Mouse (Mus musculus) ZHBTc4 (cell line): Measurements from ENCODE around the gene Cyp2u1.
"Not testable (repeated sequence)": the region's sequence is repeated elsewhere in the genome, so short reads cannot be mapped to it uniquely, and the experiment has no call there.

ENCODE experiments used
- DNase-seq: peaks from one replicate; pipeline ENCODE4 v3.0.0-alpha.2; 2011; ENCODE audit warnings: low read depth, low spot score

Gene Cyp2u1

GRCm38 (mm10) chr3:131302452-131303319 is at the start of gene Cyp2u1:
Cyp2u1 (minus strand) TSS chr3:131303227.
- peak; percentile 96 for DNase-seq

- DNase-seq: no peak
Measured at GRCm38 (mm10) chr3:131350539-131350938, 47.5 kb upstream of the Cyp2u1 start.

- no peak for DNase-seq
Measured at GRCm38 (mm10) chr3:131349013-131349412, 46.0 kb upstream of the Cyp2u1 start.

- DNase-seq: no peak
Measured at GRCm38 (mm10) chr3:131348579-131348950, 45.5 kb upstream of the Cyp2u1 start.

GRCm38 (mm10) chr3:131347831-131348578 is 45.0 kb upstream of the Cyp2u1 start:
- DNase-seq: peak; percentile 72

- no peak for DNase-seq
Measured at GRCm38 (mm10) chr3:131345903-131346302, 42.9 kb upstream of the Cyp2u1 start.

GRCm38 (mm10) chr3:131343311-131343710 is 40.3 kb upstream of the Cyp2u1 start:
- no peak for DNase-seq

- no peak for DNase-seq
Measured at GRCm38 (mm10) chr3:131340885-131341284, 37.9 kb upstream of the Cyp2u1 start.

- peak; percentile 77 for DNase-seq
Measured at GRCm38 (mm10) chr3:131339280-131339679, 36.3 kb upstream of the Cyp2u1 start.

GRCm38 (mm10) chr3:131337749-131338148 is 34.7 kb upstream of the Cyp2u1 start:
- DNase-seq: not testable (repeated sequence)

GRCm38 (mm10) chr3:131336629-131337028 is 33.6 kb upstream of the Cyp2u1 start:
- no peak for DNase-seq

GRCm38 (mm10) chr3:131335117-131335547 is 32.1 kb upstream of the Cyp2u1 start:
- DNase-seq: peak; percentile 37

GRCm38 (mm10) chr3:131327189-131327588 is 24.2 kb upstream of the Cyp2u1 start:
- DNase-seq: no peak

- DNase-seq: no peak
Measured at GRCm38 (mm10) chr3:131326637-131327036, 23.6 kb upstream of the Cyp2u1 start.

GRCm38 (mm10) chr3:131322081-131322815 is 19.2 kb upstream of the Cyp2u1 start:
- DNase-seq: peak; percentile 71

GRCm38 (mm10) chr3:131320184-131320583 is 17.2 kb upstream of the Cyp2u1 start:
- peak; percentile 83 for DNase-seq

- DNase-seq: peak; percentile 21
Measured at GRCm38 (mm10) chr3:131318211-131318610, 15.2 kb upstream of the Cyp2u1 start.

- DNase-seq: no peak
Measured at GRCm38 (mm10) chr3:131317126-131317525, 14.1 kb upstream of the Cyp2u1 start.

GRCm38 (mm10) chr3:131315957-131316510 is 13.0 kb upstream of the Cyp2u1 start:
- peak; percentile 62 for DNase-seq

- no peak for DNase-seq
Measured at GRCm38 (mm10) chr3:131312340-131312739, 9.3 kb upstream of the Cyp2u1 start.

- DNase-seq: no peak
Measured at GRCm38 (mm10) chr3:131310572-131310971, 7.5 kb upstream of the Cyp2u1 start.

GRCm38 (mm10) chr3:131307811-131308210 is 4.8 kb upstream of the Cyp2u1 start:
- no peak for DNase-seq
